In genomic region chr5:111227850-111228249, GRCm38 (mm10) we compare ENCODE assay signal across 8 mouse cellular contexts.
DNase-seq lines count a peak whose midpoint lies in the region; ATAC-seq lines count a peak whose summit lies in the region.

No protein-coding gene starts in this region.

- 0 out of 2 replicates have a peak, but pooled peaks have one; percentile 18 for ATAC-seq in frontal cortex, adult (ENCODE audit: low TSS enrichment)
- ATAC-seq in heart, embryonic 13.5 days (ENCODE audit: extremely low read depth, insufficient number of reproducible peaks, low FRiP score, low TSS enrichment) = no peak
- ATAC-seq in midbrain, embryonic 15.5 days (replicated peaks) = no peak
- no peak for ATAC-seq in CD4-positive, CD25-positive, alpha-beta regulatory T cell, adult 4 months

- no peak for DNase-seq in frontal cortex, postnatal 10 days (ENCODE audit: low spot score in 2 of 2)
- DNase-seq in kidney, postnatal 36 days = peak; percentile 51 to 55
- DNase-seq in B cell, adult 2 months = no peak
- no peak for DNase-seq in layer of hippocampus, postnatal 36 days

- peaks cover 70% of the 10 kb centered on the region for H3K4me1 ChIP-seq in heart, embryonic 13.5 days
- H3K4me1 ChIP-seq in midbrain, embryonic 15.5 days = peaks cover 53% of the 10 kb centered on the region

- no peak overlapping the region for H3K4me3 ChIP-seq in heart, embryonic 13.5 days
- H3K4me3 ChIP-seq in midbrain, embryonic 15.5 days = no peak overlapping the region

- WGBS in heart, embryonic 13.5 days = 35% methylated on average over 5 of the region's 5 CpGs
- WGBS in midbrain, embryonic 15.5 days = 58% methylated on average over 5 of the region's 5 CpGs

- peak overlapping the region; percentile 90 for H3K27ac ChIP-seq in heart, embryonic 13.5 days (replicated peaks)
- peak overlapping the region; percentile 65; the same call in 1 of the 2 replicates for H3K27ac ChIP-seq in midbrain, embryonic 15.5 days

- H3K36me3 ChIP-seq in heart, embryonic 13.5 days = peaks cover 58% of the 10 kb centered on the region
- H3K36me3 ChIP-seq in midbrain, embryonic 15.5 days (replicated peaks) = peaks cover 17% of the 10 kb centered on the region

- peaks cover 4% of the 10 kb centered on the region for H3K27me3 ChIP-seq in heart, embryonic 13.5 days (replicated peaks)
- no peaks in the 10 kb centered on the region for H3K27me3 ChIP-seq in midbrain, embryonic 15.5 days (replicated peaks)

- H3K9me3 ChIP-seq in heart, embryonic 13.5 days = no peaks in the 10 kb centered on the region
- H3K9me3 ChIP-seq in midbrain, embryonic 15.5 days = no peaks in the 10 kb centered on the region

- peak overlapping the region; percentile 46 for H3K4me2 ChIP-seq in heart, embryonic 13.5 days
- no peak overlapping the region for H3K4me2 ChIP-seq in midbrain, embryonic 15.5 days

- H3K9ac ChIP-seq in heart, embryonic 13.5 days = peak overlapping the region; percentile 57
- H3K9ac ChIP-seq in midbrain, embryonic 15.5 days = peak overlapping the region; percentile 1; the same call in 1 of the 2 replicates

Comparison
In these comparisons a context has a peak if more than half of its experiments do, and no peak if none do; other contexts are left out.
1. DNase-seq: peak in kidney, postnatal 36 days (2 of 2); none in frontal cortex, postnatal 10 days (0 of 2), B cell, adult 2 months (0 of 2) and layer of hippocampus, postnatal 36 days (0 of 2).